Mouse (Mus musculus) stomach, embryonic 14.5 days (tissue): ENCODE results near the gene Mettl26. TPM values are rescaled to one million over a fixed set of nuclear protein-coding genes. Genes with fewer than 3 reads are reported as not detected.

Experiments used
- ATAC-seq: fragments of 200-750 bp; cut with Nextera tagmentation; 2 replicates; pipeline ENCODE4 v1.8.0; 2017; ENCODE audit warnings: low read depth, moderate TSS enrichment; ENCODE audit not compliant: insufficient number of reproducible peaks, insufficient read depth, low FRiP score
- H3K27ac ChIP-seq: fragments of 300-500 bp; sonication (generic); 2 replicates; pipeline ENCODE4 v1.5.1; 2014; ENCODE audit warnings: mild to moderate bottlenecking, low read length, moderate library complexity, mixed read lengths
- H3K27me3 ChIP-seq: fragments of 300-500 bp; sonication (generic); 2 replicates; pipeline ENCODE4 v1.6.1; 2014; ENCODE audit warnings: low read length, control low read depth, mixed read lengths; ENCODE audit not compliant: control insufficient read depth, insufficient read depth
- H3K36me3 ChIP-seq: fragments of 300-500 bp; sonication (generic); 2 replicates; pipeline ENCODE4 v1.6.1; 2014; ENCODE audit warnings: mild to moderate bottlenecking, control low read depth, low read length, moderate library complexity, mixed read lengths; ENCODE audit not compliant: control insufficient read depth, insufficient read depth
- H3K4me1 ChIP-seq: fragments of 300-500 bp; sonication (generic); 2 replicates; pipeline ENCODE4 v1.6.1; 2014; ENCODE audit warnings: low read length, control low read depth, mixed read lengths; ENCODE audit not compliant: control insufficient read depth, insufficient read depth
- H3K4me2 ChIP-seq: fragments of 300-500 bp; sonication (generic); replicated peaks from 2 replicates; pipeline ENCODE4 v1.6.1; 2014; ENCODE audit warnings: low read depth, low read length, control low read depth
- H3K4me3 ChIP-seq: fragments of 300-500 bp; sonication (generic); 2 replicates; pipeline ENCODE4 v1.5.1; 2014; ENCODE audit warnings: low read depth, low read length, control low read depth
- H3K9ac ChIP-seq: fragments of 300-500 bp; sonication (generic); replicated peaks from 2 replicates; pipeline ENCODE4 v1.6.1; 2014; ENCODE audit warnings: low read depth, mild to moderate bottlenecking, control low read depth, low read length, moderate library complexity, mixed read lengths
- H3K9me3 ChIP-seq: fragments of 300-500 bp; sonication (generic); 2 replicates; pipeline ENCODE4 v1.6.1; 2016; ENCODE audit warnings: low read depth, low read length, control low read depth; ENCODE audit not compliant: control insufficient read depth
- WGBS: fragments of 180-500 bp; shearing (Covaris S2); extraction: QIAGEN DNeasy Blood & Tissue Kit; methylation state at CpG from one replicate; pipeline ENCODE4 v1.1.7; 2014; 5-methylcytosine and 5-hydroxymethylcytosine counted together
- polyA plus RNA-seq: library from polyadenylated mRNA; unstranded; fragments of >200 nt; fragmentation: Nextera tagmentation; extraction: Ambion mirVana; gene quantifications from 2 replicates; pipeline ENCODE4 v1.2.1, GENCODE M21; 2014

Mettl26 gene
- polyA plus RNA-seq, 1 experiment from 2014 or later, result 66.9 TPM

GRCm38 (mm10) chr17:25882306-25882705 lies 7.4 kb downstream of the Mettl26 start:
- Histone ChIP-seq H3K27ac (no peak overlapping the region), H3K36me3 (peaks cover 36% of the 10 kb centered on the region), H3K4me1 (no peaks in the 10 kb centered on the region), H3K4me3 (no peak overlapping the region), H3K9me3 (no peaks in the 10 kb centered on the region), H3K4me2 (no peak overlapping the region), H3K27me3 (no peaks in the 10 kb centered on the region), H3K9ac (no peak overlapping the region)
- ATAC-seq, result no peak
- 46% methylated on average over 5 of the region's 5 CpGs for WGBS

- H3K4me3 ChIP-seq, result no peak overlapping the region
- H3K4me1 ChIP-seq, result no peaks in the 10 kb centered on the region
- 84% methylated on average over 8 of the region's 8 CpGs for WGBS
- ATAC-seq, result no peak
- peaks cover 33% of the 10 kb centered on the region for H3K36me3 ChIP-seq
- no peak overlapping the region for H3K9ac ChIP-seq
- no peaks in the 10 kb centered on the region for H3K27me3 ChIP-seq
- H3K27ac ChIP-seq, result no peak overlapping the region
- no peak overlapping the region for H3K4me2 ChIP-seq
- no peaks in the 10 kb centered on the region for H3K9me3 ChIP-seq
These were observed 8.4 kb downstream of the Mettl26 start for GRCm38 (mm10) chr17:25883268-25883667.

- ATAC-seq, result no peak
- Histone ChIP-seq H3K9ac (no peak overlapping the region), H3K9me3 (no peaks in the 10 kb centered on the region), H3K27me3 (no peaks in the 10 kb centered on the region), H3K4me1 (no peaks in the 10 kb centered on the region), H3K27ac (no peak overlapping the region), H3K4me2 (no peak overlapping the region), H3K4me3 (no peak overlapping the region), H3K36me3 (peaks cover 27% of the 10 kb centered on the region)
- 98% methylated on average over 3 of the region's 3 CpGs for WGBS
These were observed 8.9 kb downstream of the Mettl26 start for GRCm38 (mm10) chr17:25883824-25884223.

GRCm38 (mm10) chr17:25885636-25886035 lies 10.8 kb downstream of the Mettl26 start:
- H3K27me3 ChIP-seq, result no peaks in the 10 kb centered on the region
- ATAC-seq, result no peak
- H3K4me3 ChIP-seq, result no peak overlapping the region
- H3K4me1 ChIP-seq, result no peaks in the 10 kb centered on the region
- WGBS, result 62% methylated on average over 4 of the region's 4 CpGs
- H3K9me3 ChIP-seq, result no peaks in the 10 kb centered on the region
- H3K27ac ChIP-seq, result no peak overlapping the region
- H3K9ac ChIP-seq, result no peak overlapping the region
- H3K36me3 ChIP-seq, result peaks cover 32% of the 10 kb centered on the region
- H3K4me2 ChIP-seq, result no peak overlapping the region

GRCm38 (mm10) chr17:25886806-25887205 lies 11.9 kb downstream of the Mettl26 start:
- no peaks in the 10 kb centered on the region for H3K27me3 ChIP-seq
- H3K4me3 ChIP-seq, result no peak overlapping the region
- no peaks in the 10 kb centered on the region for H3K4me1 ChIP-seq
- H3K36me3 ChIP-seq, result peaks cover 26% of the 10 kb centered on the region
- H3K4me2 ChIP-seq, result no peak overlapping the region
- no peaks in the 10 kb centered on the region for H3K9me3 ChIP-seq
- H3K9ac ChIP-seq, result no peak overlapping the region
- ATAC-seq, result no peak
- no peak overlapping the region for H3K27ac ChIP-seq

- 85% methylated on average over 10 of the region's 10 CpGs for WGBS
- H3K36me3 ChIP-seq, result peaks cover 25% of the 10 kb centered on the region
These were observed 12.6 kb downstream of the Mettl26 start for GRCm38 (mm10) chr17:25887467-25887866.

GRCm38 (mm10) chr17:25888837-25889236 lies 14.0 kb downstream of the Mettl26 start:
- no peaks in the 10 kb centered on the region for H3K27me3 ChIP-seq
- H3K4me2 ChIP-seq, result no peak overlapping the region
- WGBS, result 85% methylated on average over 3 of the region's 3 CpGs
- H3K36me3 ChIP-seq, result peaks cover 14% of the 10 kb centered on the region
- no peak overlapping the region for H3K9ac ChIP-seq
- no peaks in the 10 kb centered on the region for H3K9me3 ChIP-seq
- H3K27ac ChIP-seq, result no peak overlapping the region
- H3K4me1 ChIP-seq, result no peaks in the 10 kb centered on the region
- ATAC-seq, result no peak
- H3K4me3 ChIP-seq, result no peak overlapping the region

More at GRCm38 (mm10) chr17:25887467-25887866, 12.6 kb downstream of the Mettl26 start:
- H3K9me3 ChIP-seq, result no peaks in the 10 kb centered on the region
- H3K4me1 ChIP-seq, result no peaks in the 10 kb centered on the region
- no peak overlapping the region for H3K27ac ChIP-seq
- no peak overlapping the region for H3K4me2 ChIP-seq
- H3K9ac ChIP-seq, result no peak overlapping the region
- H3K27me3 ChIP-seq, result no peaks in the 10 kb centered on the region
- no peak overlapping the region for H3K4me3 ChIP-seq
- no peak for ATAC-seq

- H3K4me3 ChIP-seq, result no peak overlapping the region
- H3K4me2 ChIP-seq, result no peak overlapping the region
- H3K27ac ChIP-seq, result no peak overlapping the region
- ATAC-seq, result no peak
- no peaks in the 10 kb centered on the region for H3K9me3 ChIP-seq
- no peaks in the 10 kb centered on the region for H3K27me3 ChIP-seq
- H3K36me3 ChIP-seq, result peaks cover 5% of the 10 kb centered on the region
- 39% methylated on average over 2 of the region's 2 CpGs for WGBS
- H3K4me1 ChIP-seq, result no peaks in the 10 kb centered on the region
- H3K9ac ChIP-seq, result no peak overlapping the region
These were observed 19.2 kb downstream of the Mettl26 start for GRCm38 (mm10) chr17:25893975-25894617.

- WGBS, result 53% methylated on average over 2 of the region's 2 CpGs
- no peaks in the 10 kb centered on the region for H3K9me3 ChIP-seq
- no peak overlapping the region for H3K4me2 ChIP-seq
- no peak for ATAC-seq
- no peak overlapping the region for H3K27ac ChIP-seq
- H3K36me3 ChIP-seq, result 0 out of 2 replicates have a peak, but pooled peaks cover under 1% of the 10 kb centered on the region
- no peak overlapping the region for H3K4me3 ChIP-seq
- no peaks in the 10 kb centered on the region for H3K27me3 ChIP-seq
- no peak overlapping the region for H3K9ac ChIP-seq
- H3K4me1 ChIP-seq, result no peaks in the 10 kb centered on the region
These were observed 20.5 kb downstream of the Mettl26 start for GRCm38 (mm10) chr17:25895415-25895814.
